Mouse (Mus musculus) testis, adult 2 months (tissue): ENCODE data around the gene Vmn2r104. TPM values are rescaled to one million over a fixed set of nuclear protein-coding genes. Genes with fewer than 3 reads are reported as not detected.

Experiments
- H3K27ac ChIP-seq: fragments of 200-500 bp; 2 replicates; pipeline ENCODE4 v1.5.1; 2012; ENCODE audit warnings: low read depth, low read length; ENCODE audit not compliant: control insufficient read depth, insufficient read depth
- H3K27me3 ChIP-seq: fragments of 200-500 bp; 2 replicates; pipeline ENCODE4 v1.6.1; 2012; ENCODE audit warnings: mild to moderate bottlenecking, low read length, moderate library complexity; ENCODE audit not compliant: control insufficient read depth, insufficient read depth
- H3K36me3 ChIP-seq: fragments of 200-500 bp; 2 replicates; pipeline ENCODE4 v1.6.1; 2012; ENCODE audit warnings: mild to moderate bottlenecking, low read length; ENCODE audit not compliant: control insufficient read depth, insufficient read depth
- H3K4me1 ChIP-seq: fragments of 200-500 bp; 2 replicates; pipeline ENCODE4 v1.6.1; 2012; ENCODE audit warnings: low read length; ENCODE audit not compliant: control insufficient read depth, insufficient read depth
- H3K4me3 ChIP-seq: fragments of 200-500 bp; 2 replicates; pipeline ENCODE4 v1.5.1; 2012; ENCODE audit warnings: low read depth, mild to moderate bottlenecking, low read length, moderate library complexity, mixed read lengths; ENCODE audit not compliant: control insufficient read depth
- CTCF ChIP-seq: fragments of 200-500 bp; IDR thresholded peaks from 2 replicates; pipeline ENCODE4 v1.5.1; 2012; ENCODE audit warnings: low read depth, mild to moderate bottlenecking, inconsistent platforms, low read length, moderate library complexity; ENCODE audit not compliant: control insufficient read depth, insufficient read depth, insufficient replicate concordance
- POLR2A ChIP-seq: fragments of 200-500 bp; IDR thresholded peaks from 2 replicates; pipeline ENCODE4 v1.6.1; 2012; ENCODE audit warnings: low read depth, mild to moderate bottlenecking, inconsistent platforms, low read length, moderate library complexity; ENCODE audit not compliant: control insufficient read depth
- polyA plus RNA-seq: library from polyadenylated mRNA; depleted of rRNA; stranded (reverse); fragments of >200 nt; gene quantifications from 2 replicates; pipeline ENCODE4 v1.2.3, GENCODE M21; 2012; rRNA removed

The Vmn2r104 gene
- polyA plus RNA-seq = not detected in 2 replicates

GRCm38 (mm10) chr17:20048236-20048635 is at the start of gene Vmn2r104:
TSS of gene Vmn2r104 (minus strand) at chr17:20048336.
- TF ChIP-seq CTCF (no peak), POLR2A (no peak)
- Histone ChIP-seq H3K27ac (no peak within 1 kb of the TSS), H3K36me3 (no peaks in the 10 kb centered on the region), H3K4me1 (no peaks in the 10 kb centered on the region), H3K4me3 (no peak within 1 kb of the TSS), H3K27me3 (no peaks in the 10 kb centered on the region)

DNA sequence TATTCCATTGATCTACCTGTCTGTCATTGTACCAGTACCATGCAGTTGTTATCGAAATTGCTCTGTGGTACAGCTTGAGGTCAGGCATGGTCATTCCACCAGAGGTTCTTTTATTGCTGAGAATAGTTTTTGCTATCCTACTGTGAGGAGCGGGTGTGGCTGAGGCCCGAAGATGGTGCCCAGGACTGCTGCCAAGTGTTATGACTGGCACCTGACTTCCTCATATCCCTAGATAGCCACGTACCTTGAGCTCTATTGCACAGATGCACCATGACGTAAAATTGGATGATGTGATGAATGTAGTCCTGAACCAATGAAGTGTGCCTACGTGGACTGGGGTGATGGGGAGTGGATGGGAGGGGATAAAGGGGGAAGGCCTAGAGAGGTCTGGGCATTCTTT is 26.0 kb upstream of the Vmn2r104 start:
- H3K4me1 ChIP-seq = no peaks in the 10 kb centered on the region
- no peak overlapping the region for H3K4me3 ChIP-seq
- no peak overlapping the region for H3K27ac ChIP-seq
- H3K27me3 ChIP-seq = no peaks in the 10 kb centered on the region
- no peaks in the 10 kb centered on the region for H3K36me3 ChIP-seq
- no peak for TF ChIP-seq CTCF
- TF ChIP-seq POLR2A = no peak

- H3K4me1 ChIP-seq = no peaks in the 10 kb centered on the region
- H3K27ac ChIP-seq = no peak overlapping the region
- no peaks in the 10 kb centered on the region for H3K27me3 ChIP-seq
- no peaks in the 10 kb centered on the region for H3K36me3 ChIP-seq
- no peak for TF ChIP-seq POLR2A
- no peak for TF ChIP-seq CTCF
- no peak overlapping the region for H3K4me3 ChIP-seq
These were observed 23.7 kb upstream of the Vmn2r104 start for GRCm38 (mm10) chr17:20071656-20072396.

Other genes starting within 250 kb of the Vmn2r104 start
- gene Fpr-rs7, start 65.9 kb upstream of the Vmn2r104 start, polyA plus RNA-seq = not detected in 2 replicates
- gene Fpr-rs6, start 134.8 kb upstream of the Vmn2r104 start, polyA plus RNA-seq = not detected in 2 replicates
- not detected in 2 replicates for gene Vmn2r105, start 186.7 kb upstream of the Vmn2r104 start, polyA plus RNA-seq
- gene Vmn2r106, start 237.2 kb upstream of the Vmn2r104 start, polyA plus RNA-seq = not detected in 2 replicates